Mouse (Mus musculus): Measurements from ENCODE around the gene Zbed5. TPM values are rescaled to one million over a fixed set of nuclear protein-coding genes. Genes with fewer than 3 reads are reported as not detected.
A peak's percentile ranks its signal among the peaks of the same experiment; 100 is the strongest.

Gene Zbed5
- polyA plus RNA-seq (2012; rRNA removed), result 0.19 and 0.39 TPM in 2 replicates

GRCm38 (mm10) chr5:129895198-129896088 is at the start of gene Zbed5:
TSS of gene Zbed5 (plus strand) at chr5:129895723.
- Histone ChIP-seq H3K27ac (ENCODE audit: insufficient read depth, low read depth, low read length) (no peak within 1 kb of the TSS), H3K4me3 (ENCODE audit: low read depth, low read length) (peak within 1 kb of the TSS; percentile 83), H3K4me1 (ENCODE audit: control insufficient read depth, insufficient read depth, insufficient read length, low read length) (no peaks in the 10 kb centered on the region), H3K36me3 (ENCODE audit: control insufficient read depth, insufficient read depth, low read length) (no peaks in the 10 kb centered on the region), H3K27me3 (ENCODE audit: control insufficient read depth, insufficient read depth, low read length) (no peaks in the 10 kb centered on the region)
- WGBS, result 2% methylated on average over 44 of the region's 44 CpGs
- no peak for TF ChIP-seq CTCF (IDR thresholded peaks at IDR 0.05; ENCODE audit: extremely low read depth, insufficient read length, insufficient replicate concordance, low read depth, low read length)
- no peak for TF ChIP-seq POLR2A (IDR thresholded peaks at IDR 0.05; ENCODE audit: low read depth, low read length)

GRCm38 (mm10) chr5:129846752-129847557 is 48.6 kb upstream of the Zbed5 start, which contains the start of gene Sumf2:
TSS of gene Sumf2 (plus strand) at chr5:129846986.
- under 1% methylated on average over 22 of the region's 22 CpGs for WGBS
- Histone ChIP-seq H3K27me3 (ENCODE audit: control insufficient read depth, insufficient read depth, low read length) (no peaks in the 10 kb centered on the region), H3K4me3 (ENCODE audit: low read depth, low read length) (peak within 1 kb of the TSS; percentile 76), H3K36me3 (ENCODE audit: control insufficient read depth, insufficient read depth, low read length) (peaks cover 10% of the 10 kb centered on the region), H3K4me1 (ENCODE audit: control insufficient read depth, insufficient read depth, insufficient read length, low read length) (peaks cover 1% of the 10 kb centered on the region; the same call in 1 of the 2 replicates), H3K27ac (ENCODE audit: insufficient read depth, low read depth, low read length) (no peak within 1 kb of the TSS)
- TF ChIP-seq CTCF (IDR thresholded peaks at IDR 0.05; ENCODE audit: extremely low read depth, insufficient read length, insufficient replicate concordance, low read depth, low read length), result no peak
- peak; percentile 64 for TF ChIP-seq POLR2A (IDR thresholded peaks at IDR 0.05; ENCODE audit: low read depth, low read length)

GRCm38 (mm10) chr5:129847558-129847820 is 48.0 kb upstream of the Zbed5 start:
- Histone ChIP-seq H3K27me3 (ENCODE audit: control insufficient read depth, insufficient read depth, low read length) (no peaks in the 10 kb centered on the region), H3K36me3 (ENCODE audit: control insufficient read depth, insufficient read depth, low read length) (peaks cover 10% of the 10 kb centered on the region), H3K4me3 (ENCODE audit: low read depth, low read length) (peak overlapping the region; percentile 76), H3K27ac (ENCODE audit: insufficient read depth, low read depth, low read length) (no peak overlapping the region), H3K4me1 (ENCODE audit: control insufficient read depth, insufficient read depth, insufficient read length, low read length) (peaks cover 1% of the 10 kb centered on the region; the same call in 1 of the 2 replicates)
- 12% methylated on average over 8 of the region's 8 CpGs for WGBS
- TF ChIP-seq POLR2A (IDR thresholded peaks at IDR 0.05; ENCODE audit: low read depth, low read length), result no peak
- no peak for TF ChIP-seq CTCF (IDR thresholded peaks at IDR 0.05; ENCODE audit: extremely low read depth, insufficient read length, insufficient replicate concordance, low read depth, low read length)

GRCm38 (mm10) chr5:129855163-129855562 is 40.4 kb upstream of the Zbed5 start:
- no peak for TF ChIP-seq CTCF (IDR thresholded peaks at IDR 0.05; ENCODE audit: extremely low read depth, insufficient read length, insufficient replicate concordance, low read depth, low read length)
- no peak for TF ChIP-seq POLR2A (IDR thresholded peaks at IDR 0.05; ENCODE audit: low read depth, low read length)
- H3K36me3 ChIP-seq (ENCODE audit: control insufficient read depth, insufficient read depth, low read length), result peaks cover 14% of the 10 kb centered on the region
- no peak overlapping the region for H3K27ac ChIP-seq (ENCODE audit: insufficient read depth, low read depth, low read length)
- no peaks in the 10 kb centered on the region for H3K4me1 ChIP-seq (ENCODE audit: control insufficient read depth, insufficient read depth, insufficient read length, low read length)
- WGBS, result 78% methylated on average over 5 of the region's 5 CpGs
- no peak overlapping the region for H3K4me3 ChIP-seq (ENCODE audit: low read depth, low read length)
- no peaks in the 10 kb centered on the region for H3K27me3 ChIP-seq (ENCODE audit: control insufficient read depth, insufficient read depth, low read length)

GRCm38 (mm10) chr5:129856414-129856813 is 39.1 kb upstream of the Zbed5 start:
- Histone ChIP-seq H3K4me1 (ENCODE audit: control insufficient read depth, insufficient read depth, insufficient read length, low read length) (no peaks in the 10 kb centered on the region), H3K36me3 (ENCODE audit: control insufficient read depth, insufficient read depth, low read length) (peaks cover 14% of the 10 kb centered on the region), H3K4me3 (ENCODE audit: low read depth, low read length) (no peak overlapping the region), H3K27ac (ENCODE audit: insufficient read depth, low read depth, low read length) (no peak overlapping the region), H3K27me3 (ENCODE audit: control insufficient read depth, insufficient read depth, low read length) (no peaks in the 10 kb centered on the region)
- WGBS, result 90% methylated on average over 5 of the region's 5 CpGs
- TF ChIP-seq POLR2A (IDR thresholded peaks at IDR 0.05; ENCODE audit: low read depth, low read length), result no peak
- TF ChIP-seq CTCF (IDR thresholded peaks at IDR 0.05; ENCODE audit: extremely low read depth, insufficient read length, insufficient replicate concordance, low read depth, low read length), result no peak

- 0 out of 2 replicates have a peak, but pooled peaks cover 4% of the 10 kb centered on the region for H3K4me1 ChIP-seq (ENCODE audit: control insufficient read depth, insufficient read depth, insufficient read length, low read length)
- no peak overlapping the region for H3K4me3 ChIP-seq (ENCODE audit: low read depth, low read length)
- WGBS, result 97% methylated on average over 6 of the region's 6 CpGs
- H3K27me3 ChIP-seq (ENCODE audit: control insufficient read depth, insufficient read depth, low read length), result no peaks in the 10 kb centered on the region
- TF ChIP-seq POLR2A (IDR thresholded peaks at IDR 0.05; ENCODE audit: low read depth, low read length), result no peak
- no peak for TF ChIP-seq CTCF (IDR thresholded peaks at IDR 0.05; ENCODE audit: extremely low read depth, insufficient read length, insufficient replicate concordance, low read depth, low read length)
- H3K36me3 ChIP-seq (ENCODE audit: control insufficient read depth, insufficient read depth, low read length), result peaks cover 3% of the 10 kb centered on the region
- no peak overlapping the region for H3K27ac ChIP-seq (ENCODE audit: insufficient read depth, low read depth, low read length)
Observed at GRCm38 (mm10) chr5:129862325-129862724, 33.2 kb upstream of the Zbed5 start.

- Histone ChIP-seq H3K27me3 (ENCODE audit: control insufficient read depth, insufficient read depth, low read length) (no peaks in the 10 kb centered on the region), H3K4me1 (ENCODE audit: control insufficient read depth, insufficient read depth, insufficient read length, low read length) (0 out of 2 replicates have a peak, but pooled peaks cover 4% of the 10 kb centered on the region), H3K36me3 (ENCODE audit: control insufficient read depth, insufficient read depth, low read length) (peaks cover 3% of the 10 kb centered on the region), H3K4me3 (ENCODE audit: low read depth, low read length) (no peak overlapping the region), H3K27ac (ENCODE audit: insufficient read depth, low read depth, low read length) (no peak overlapping the region)
- peak; percentile 49; the same call in 1 of the 2 replicates for TF ChIP-seq CTCF (IDR thresholded peaks at IDR 0.05; ENCODE audit: extremely low read depth, insufficient read length, insufficient replicate concordance, low read depth, low read length)
- TF ChIP-seq POLR2A (IDR thresholded peaks at IDR 0.05; ENCODE audit: low read depth, low read length), result no peak
- 12% methylated on average over 18 of the region's 18 CpGs for WGBS
Observed at GRCm38 (mm10) chr5:129864467-129864866, 31.1 kb upstream of the Zbed5 start.
